Mouse (Mus musculus): ENCODE data around the gene Adprh. TPM values are rescaled to one million over a fixed set of nuclear protein-coding genes. Genes with fewer than 3 reads are reported as not detected.
A peak's percentile ranks its signal among the peaks of the same experiment; 100 is the strongest.

Adprh gene
- polyA plus RNA-seq, 1 experiment: 53.9 TPM

- Histone ChIP-seq H3K27ac (ENCODE audit: insufficient read depth, low read length) (no peak overlapping the region), H3K4me1 (ENCODE audit: control insufficient read depth, insufficient read depth, low read length) (peaks cover 3% of the 10 kb centered on the region; the same call in 1 of the 2 replicates), H3K4me3 (ENCODE audit: insufficient read depth, low read length) (no peak overlapping the region)
- TF ChIP-seq POLR2A (IDR thresholded peaks at IDR 0.05; ENCODE audit: low read depth, low read length): no peak
- no peak for TF ChIP-seq CTCF (IDR thresholded peaks at IDR 0.05; ENCODE audit: borderline replicate concordance, insufficient read depth, low read length)
These were observed 48.9 kb downstream of the Adprh start for GRCm38 (mm10) chr16:38403639-38404038.

DNA sequence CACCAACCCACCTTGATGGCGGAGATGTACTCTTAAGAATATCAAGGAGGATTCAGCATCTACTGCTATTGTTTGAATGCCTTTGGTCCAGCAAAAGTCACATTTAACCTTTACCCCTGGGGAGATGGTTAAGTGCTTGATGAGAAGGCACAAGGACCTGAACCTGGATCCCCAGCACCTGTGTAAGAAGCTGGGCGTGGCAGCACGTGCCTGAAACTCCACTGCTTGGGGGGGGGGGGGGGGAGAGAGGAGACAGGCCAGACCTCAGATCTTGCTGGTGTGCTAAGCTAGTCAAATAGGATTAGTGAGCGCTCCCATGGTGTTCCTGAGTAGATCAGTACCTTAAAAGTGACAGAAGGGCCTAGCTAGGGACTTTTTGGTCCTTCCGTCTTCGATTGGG is 51.0 kb downstream of the Adprh start:
- no peak for TF ChIP-seq POLR2A (IDR thresholded peaks at IDR 0.05; ENCODE audit: low read depth, low read length)
- TF ChIP-seq CTCF (IDR thresholded peaks at IDR 0.05; ENCODE audit: borderline replicate concordance, insufficient read depth, low read length): no peak
- Histone ChIP-seq H3K27ac (ENCODE audit: insufficient read depth, low read length) (no peak overlapping the region), H3K4me1 (ENCODE audit: control insufficient read depth, insufficient read depth, low read length) (peaks cover 4% of the 10 kb centered on the region; the same call in 1 of the 2 replicates), H3K4me3 (ENCODE audit: insufficient read depth, low read length) (no peak overlapping the region)

- TF ChIP-seq CTCF (IDR thresholded peaks at IDR 0.05; ENCODE audit: borderline replicate concordance, insufficient read depth, low read length): no peak
- no peak for TF ChIP-seq POLR2A (IDR thresholded peaks at IDR 0.05; ENCODE audit: low read depth, low read length)
- no peak overlapping the region for H3K4me3 ChIP-seq (ENCODE audit: insufficient read depth, low read length)
- H3K27ac ChIP-seq (ENCODE audit: insufficient read depth, low read length): no peak overlapping the region
- H3K4me1 ChIP-seq (ENCODE audit: control insufficient read depth, insufficient read depth, low read length): peaks cover 8% of the 10 kb centered on the region
These were observed 52.1 kb downstream of the Adprh start for GRCm38 (mm10) chr16:38400311-38400960.

DNA sequence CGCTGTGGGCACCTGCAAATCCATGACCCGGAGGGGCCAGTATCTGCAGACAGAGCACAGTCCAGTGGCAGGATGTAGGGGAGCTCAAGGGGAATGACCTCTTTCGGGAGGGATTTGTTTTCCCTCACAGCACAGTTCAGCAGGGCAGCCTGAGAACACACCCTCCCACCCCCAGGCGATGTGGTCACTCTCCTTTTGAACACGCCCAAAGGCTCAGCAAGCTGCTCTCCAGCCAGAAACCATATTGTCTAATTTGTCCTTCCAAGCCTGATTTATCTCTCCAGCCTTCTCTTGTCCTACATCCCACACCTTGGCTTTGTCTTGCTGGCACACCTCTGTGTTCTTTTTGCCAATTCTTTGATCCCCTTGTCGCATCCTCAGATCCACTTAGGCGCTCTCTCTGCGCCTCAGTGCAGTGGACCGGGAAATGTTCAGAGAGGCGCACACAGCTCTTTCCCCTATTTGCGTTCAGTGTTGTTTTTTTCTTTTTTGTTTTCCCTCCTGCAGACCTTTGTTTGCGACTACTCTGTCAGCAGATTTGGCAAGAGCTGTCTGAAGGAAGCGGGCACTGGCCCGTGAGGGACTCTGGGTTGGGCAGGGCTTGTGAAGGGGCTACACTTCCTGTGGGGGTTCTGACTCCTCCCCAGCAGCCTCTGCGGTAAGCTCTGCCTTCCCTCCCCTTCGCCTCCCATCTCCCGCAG is 52.8 kb downstream of the Adprh start:
- Histone ChIP-seq H3K27ac (ENCODE audit: insufficient read depth, low read length) (no peak overlapping the region), H3K4me1 (ENCODE audit: control insufficient read depth, insufficient read depth, low read length) (peaks cover 11% of the 10 kb centered on the region), H3K4me3 (ENCODE audit: insufficient read depth, low read length) (no peak overlapping the region)
- TF ChIP-seq POLR2A (IDR thresholded peaks at IDR 0.05; ENCODE audit: low read depth, low read length) (no peak), CTCF (IDR thresholded peaks at IDR 0.05; ENCODE audit: borderline replicate concordance, insufficient read depth, low read length) (no peak)

GRCm38 (mm10) chr16:38399076-38399475 is 53.4 kb downstream of the Adprh start:
- Histone ChIP-seq H3K4me1 (ENCODE audit: control insufficient read depth, insufficient read depth, low read length) (peaks cover 16% of the 10 kb centered on the region), H3K27ac (ENCODE audit: insufficient read depth, low read length) (no peak overlapping the region), H3K4me3 (ENCODE audit: insufficient read depth, low read length) (no peak overlapping the region)
- no peak for TF ChIP-seq CTCF (IDR thresholded peaks at IDR 0.05; ENCODE audit: borderline replicate concordance, insufficient read depth, low read length)
- no peak for TF ChIP-seq POLR2A (IDR thresholded peaks at IDR 0.05; ENCODE audit: low read depth, low read length)

DNA sequence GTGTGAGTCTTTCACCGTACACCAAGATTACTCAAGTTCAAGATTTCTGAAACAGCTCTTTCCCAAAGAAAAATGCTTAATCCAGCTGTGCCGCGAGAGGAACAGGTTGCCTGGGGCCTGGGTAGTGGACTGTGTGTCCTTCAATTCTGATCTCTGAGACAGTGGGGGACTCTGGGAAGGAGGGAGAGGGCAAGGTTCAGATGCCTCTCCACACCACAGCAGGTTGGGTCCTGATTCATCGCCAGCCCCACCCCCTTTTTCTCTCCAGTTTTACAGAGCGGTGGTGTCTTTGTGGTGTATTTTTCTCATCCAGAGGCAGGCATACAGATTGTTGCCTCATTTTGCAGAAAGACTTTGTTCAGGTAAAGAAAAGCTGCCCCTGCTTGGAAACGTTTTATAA is 54.2 kb downstream of the Adprh start:
- peaks cover 16% of the 10 kb centered on the region for H3K4me1 ChIP-seq (ENCODE audit: control insufficient read depth, insufficient read depth, low read length)
- TF ChIP-seq CTCF (IDR thresholded peaks at IDR 0.05; ENCODE audit: borderline replicate concordance, insufficient read depth, low read length) (no peak), POLR2A (IDR thresholded peaks at IDR 0.05; ENCODE audit: low read depth, low read length) (no peak)
- H3K27ac ChIP-seq (ENCODE audit: insufficient read depth, low read length): no peak overlapping the region
- H3K4me3 ChIP-seq (ENCODE audit: insufficient read depth, low read length): no peak overlapping the region

DNA sequence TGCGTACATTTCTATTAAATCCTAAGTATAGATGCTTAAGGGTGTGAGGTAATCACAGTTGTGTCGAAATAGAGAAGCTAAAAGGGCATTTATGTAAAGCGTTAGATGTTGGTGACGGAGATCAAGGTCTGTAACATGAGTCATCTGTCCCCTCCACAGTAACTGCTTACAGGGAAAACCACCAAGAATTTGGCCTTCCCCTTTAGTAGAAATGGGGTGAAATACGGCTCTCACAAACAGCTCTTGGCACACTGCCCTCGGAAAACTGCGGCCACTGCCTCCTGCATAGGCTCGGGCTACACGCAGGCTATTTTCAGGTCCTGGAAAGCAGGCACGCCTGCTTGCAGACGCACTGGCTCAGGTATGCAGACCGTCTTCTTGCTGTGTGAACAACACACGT is 56.3 kb downstream of the Adprh start:
- H3K27ac ChIP-seq (ENCODE audit: insufficient read depth, low read length): peak overlapping the region; percentile 7
- peaks cover 19% of the 10 kb centered on the region for H3K4me1 ChIP-seq (ENCODE audit: control insufficient read depth, insufficient read depth, low read length)
- TF ChIP-seq POLR2A (IDR thresholded peaks at IDR 0.05; ENCODE audit: low read depth, low read length): no peak
- no peak overlapping the region for H3K4me3 ChIP-seq (ENCODE audit: insufficient read depth, low read length)

- Histone ChIP-seq H3K4me3 (ENCODE audit: insufficient read depth, low read length) (no peak overlapping the region), H3K4me1 (ENCODE audit: control insufficient read depth, insufficient read depth, low read length) (peaks cover 19% of the 10 kb centered on the region), H3K27ac (ENCODE audit: insufficient read depth, low read length) (no peak overlapping the region)
- no peak for TF ChIP-seq POLR2A (IDR thresholded peaks at IDR 0.05; ENCODE audit: low read depth, low read length)
- no peak for TF ChIP-seq CTCF (IDR thresholded peaks at IDR 0.05; ENCODE audit: borderline replicate concordance, insufficient read depth, low read length)
These were observed 57.3 kb downstream of the Adprh start for GRCm38 (mm10) chr16:38395060-38395730.

DNA sequence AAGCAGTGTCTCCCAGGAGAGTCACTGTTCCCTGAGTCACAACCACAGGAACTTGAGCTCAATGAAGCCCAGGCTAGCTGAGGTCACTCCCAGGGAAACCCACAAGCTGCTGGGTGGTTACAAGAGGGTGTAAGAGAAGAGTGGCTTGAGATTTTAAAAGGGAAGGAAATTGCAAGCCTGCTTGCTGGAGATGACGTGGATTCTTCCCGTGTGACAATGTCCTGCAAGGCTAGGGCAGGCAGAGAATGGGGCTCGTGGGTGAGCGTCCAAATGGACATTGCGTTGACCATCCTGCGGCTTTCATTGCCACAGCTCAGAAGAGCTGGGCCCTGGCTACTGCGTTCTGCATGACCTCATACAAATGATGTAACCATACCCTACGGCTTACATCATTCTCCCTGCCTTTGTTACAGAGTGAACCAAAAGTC is 58.3 kb downstream of the Adprh start:
- TF ChIP-seq CTCF (IDR thresholded peaks at IDR 0.05; ENCODE audit: borderline replicate concordance, insufficient read depth, low read length) (no peak), POLR2A (IDR thresholded peaks at IDR 0.05; ENCODE audit: low read depth, low read length) (no peak)

More for the DNA sequence above, 58.3 kb downstream of the Adprh start:
- no peak overlapping the region for H3K4me3 ChIP-seq (ENCODE audit: insufficient read depth, low read length)
- peak overlapping the region; percentile 56 for H3K27ac ChIP-seq (ENCODE audit: insufficient read depth, low read length)
- H3K4me1 ChIP-seq (ENCODE audit: control insufficient read depth, insufficient read depth, low read length): peaks cover 19% of the 10 kb centered on the region

Other genes with a start within 250 kb of the Adprh start
- gene Nr1i2, start 157.9 kb downstream of the Adprh start, polyA plus RNA-seq (2011; ENCODE audit: insufficient read length, low read depth, missing spikeins): not detected in 2 replicates
- not detected in 2 replicates for gene Maats1, start 110.6 kb downstream of the Adprh start, polyA plus RNA-seq (2011; ENCODE audit: insufficient read length, low read depth, missing spikeins)
- 93.2 and 102 TPM in 2 replicates for gene Cox17, start 105.7 kb downstream of the Adprh start, polyA plus RNA-seq (2011; ENCODE audit: insufficient read length, low read depth, missing spikeins)
- 1.4 TPM in 1 of 2 replicates, not detected in the other for gene Gm21987, start 105.7 kb downstream of the Adprh start, polyA plus RNA-seq (2011; ENCODE audit: insufficient read length, low read depth, missing spikeins)
- 0.60 and 1.0 TPM in 2 replicates for gene Popdc2, start 90.5 kb downstream of the Adprh start, polyA plus RNA-seq (2011; ENCODE audit: insufficient read length, low read depth, missing spikeins)
- 1.2 and 2.2 TPM in 2 replicates for gene Pla1a, start 19.6 kb downstream of the Adprh start, polyA plus RNA-seq (2011; ENCODE audit: insufficient read length, low read depth, missing spikeins)
- gene Cd80, start 2.9 kb upstream of the Adprh start, polyA plus RNA-seq (2011; ENCODE audit: insufficient read length, low read depth, missing spikeins): 22.9 and 62.4 TPM in 2 replicates
- gene Timmdc1, start 70.0 kb upstream of the Adprh start, polyA plus RNA-seq (2011; ENCODE audit: insufficient read length, low read depth, missing spikeins): 29.0 and 38.0 TPM in 2 replicates
- 64.5 and 67.0 TPM in 2 replicates for gene Poglut1, start 97.6 kb upstream of the Adprh start, polyA plus RNA-seq (2011; ENCODE audit: insufficient read length, low read depth, missing spikeins)
- 127 and 143 TPM in 2 replicates for gene Tmem39a, start 106.0 kb upstream of the Adprh start, polyA plus RNA-seq (2011; ENCODE audit: insufficient read length, low read depth, missing spikeins)